Mouse (Mus musculus): ENCODE data around the gene Nap1l4. TPM values are rescaled to one million over a fixed set of nuclear protein-coding genes. Genes with fewer than 3 reads are reported as not detected.
"Not testable (repeated sequence)": the region's sequence is repeated elsewhere in the genome, so short reads cannot be mapped to it uniquely, and the experiment has no call there.

Gene Nap1l4
- total RNA-seq (2015) (75.6 and 76.8 TPM in 2 replicates), total RNA-seq (2017) (153 and 162 TPM in 2 replicates)

GRCm38 (mm10) chr7:143548976-143549457 lies at the start of gene Nap1l4:
Gene Nap1l4, minus strand, starts transcription at chr7:143549106.
- peak; percentile 90 for ATAC-seq (replicated peaks; ENCODE audit: poor library complexity)

- ATAC-seq (replicated peaks; ENCODE audit: poor library complexity): no peak
Measured at GRCm38 (mm10) chr7:143594865-143595264, 46.0 kb upstream of the Nap1l4 start.

- ATAC-seq (replicated peaks; ENCODE audit: poor library complexity): no peak
Measured at GRCm38 (mm10) chr7:143592255-143592654, 43.3 kb upstream of the Nap1l4 start.

- ATAC-seq (replicated peaks; ENCODE audit: poor library complexity): no peak
Measured at GRCm38 (mm10) chr7:143588006-143588405, 39.1 kb upstream of the Nap1l4 start.

- ATAC-seq (replicated peaks; ENCODE audit: poor library complexity): no peak
Measured at GRCm38 (mm10) chr7:143587586-143587985, 38.7 kb upstream of the Nap1l4 start.

GRCm38 (mm10) chr7:143583956-143584355 lies 35.0 kb upstream of the Nap1l4 start:
- ATAC-seq (replicated peaks; ENCODE audit: poor library complexity): peak; percentile 96

- ATAC-seq (replicated peaks; ENCODE audit: poor library complexity): no peak
Measured at GRCm38 (mm10) chr7:143583025-143583424, 34.1 kb upstream of the Nap1l4 start.

GRCm38 (mm10) chr7:143575751-143576150 lies 26.8 kb upstream of the Nap1l4 start:
- ATAC-seq (replicated peaks; ENCODE audit: poor library complexity): no peak

- ATAC-seq (replicated peaks; ENCODE audit: poor library complexity): peak; percentile 85
Measured at GRCm38 (mm10) chr7:143565648-143566039, 16.7 kb upstream of the Nap1l4 start.

GRCm38 (mm10) chr7:143565015-143565647 lies 16.2 kb upstream of the Nap1l4 start:
- ATAC-seq (replicated peaks; ENCODE audit: poor library complexity): peak; percentile 62

- ATAC-seq (replicated peaks; ENCODE audit: poor library complexity): no peak
Measured at GRCm38 (mm10) chr7:143563787-143564186, 14.9 kb upstream of the Nap1l4 start.

GRCm38 (mm10) chr7:143557616-143558015 lies 8.7 kb upstream of the Nap1l4 start:
- ATAC-seq (replicated peaks; ENCODE audit: poor library complexity): peak; percentile 73

GRCm38 (mm10) chr7:143556964-143557610 lies 8.2 kb upstream of the Nap1l4 start:
- ATAC-seq (replicated peaks; ENCODE audit: poor library complexity): peak; percentile 84

GRCm38 (mm10) chr7:143549588-143550220 lies 798 bp upstream of the Nap1l4 start:
- ATAC-seq (replicated peaks; ENCODE audit: poor library complexity): 0 out of 2 replicates have a peak, but pooled peaks have one; percentile 0

GRCm38 (mm10) chr7:143548231-143548961 lies 510 bp downstream of the Nap1l4 start:
- ATAC-seq (replicated peaks; ENCODE audit: poor library complexity): peak; percentile 40

GRCm38 (mm10) chr7:143546554-143546953 lies 2.4 kb downstream of the Nap1l4 start:
- no peak for ATAC-seq (replicated peaks; ENCODE audit: poor library complexity)

GRCm38 (mm10) chr7:143544368-143544767 lies 4.5 kb downstream of the Nap1l4 start:
- ATAC-seq (replicated peaks; ENCODE audit: poor library complexity): 0 out of 2 replicates have a peak, but pooled peaks have one; percentile 18

- ATAC-seq (replicated peaks; ENCODE audit: poor library complexity): peak; percentile 55
Measured at GRCm38 (mm10) chr7:143538671-143539070, 10.2 kb downstream of the Nap1l4 start.

- ATAC-seq (replicated peaks; ENCODE audit: poor library complexity): not testable (repeated sequence)
Measured at GRCm38 (mm10) chr7:143538229-143538628, 10.7 kb downstream of the Nap1l4 start.

- no peak for ATAC-seq (replicated peaks; ENCODE audit: poor library complexity)
Measured at GRCm38 (mm10) chr7:143536251-143536650, 12.7 kb downstream of the Nap1l4 start.

GRCm38 (mm10) chr7:143533284-143533683 lies 15.6 kb downstream of the Nap1l4 start:
- ATAC-seq (replicated peaks; ENCODE audit: poor library complexity): peak; percentile 94
